Mouse (Mus musculus): ENCODE measurements around the gene Gramd1c. TPM values are rescaled to one million over a fixed set of nuclear protein-coding genes. Genes with fewer than 3 reads are reported as not detected.

Gene Gramd1c
- polyA plus RNA-seq, 1 experiment from 2014 or later, result 0.23 TPM

DNA sequence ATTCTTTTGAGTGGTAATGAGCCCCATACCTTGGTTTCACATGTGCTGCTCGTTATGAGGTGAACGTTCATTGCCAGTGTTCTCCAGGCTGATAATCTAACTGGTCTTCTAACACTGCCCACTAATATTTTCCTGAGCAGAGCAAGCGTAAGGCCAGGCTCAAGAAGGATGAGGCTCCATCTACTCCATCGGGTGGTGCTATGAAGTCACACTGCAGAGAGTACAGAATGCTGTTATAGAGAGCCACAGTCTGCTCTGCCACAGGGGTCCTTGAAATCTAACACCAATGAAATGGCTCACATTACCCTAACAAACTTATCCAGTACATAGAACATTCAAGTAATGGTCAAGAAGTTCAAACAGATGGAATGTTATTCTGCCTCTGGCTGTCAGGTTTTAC is 105.1 kb downstream of the Gramd1c start:
- no peaks in the 10 kb centered on the region for H3K79me2 ChIP-seq (ENCODE audit: inconsistent target)
- no peak overlapping the region for H3K4me3 ChIP-seq (ENCODE audit: inconsistent target)
- no peaks in the 10 kb centered on the region; the same call in 1 of the 2 replicates for H3K36me3 ChIP-seq (ENCODE audit: inconsistent target)
- H3K27ac ChIP-seq, result no peak overlapping the region
- 96% methylated on average over 4 of the region's 4 CpGs for WGBS (ENCODE audit: missing documents)

DNA sequence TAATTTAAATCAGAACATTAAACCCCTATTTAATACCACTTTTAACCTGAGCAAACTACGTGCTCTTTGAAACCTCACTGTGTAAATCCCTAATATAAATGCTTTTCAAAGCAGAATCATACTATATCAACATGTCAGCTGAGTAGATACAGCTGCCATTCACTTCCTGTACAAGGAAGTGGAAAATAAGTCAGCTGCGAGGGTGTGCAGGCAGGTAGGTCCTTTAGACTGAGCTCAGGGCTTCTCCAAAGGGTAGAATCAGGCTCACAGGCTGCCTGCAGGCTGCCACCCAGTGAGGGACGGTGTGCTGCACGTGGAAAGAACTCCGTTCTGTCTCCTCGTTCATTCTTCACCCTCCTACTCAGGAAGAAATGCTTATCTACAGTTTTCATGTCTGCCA is 108.2 kb downstream of the Gramd1c start:
- no peaks in the 10 kb centered on the region for H3K79me2 ChIP-seq (ENCODE audit: inconsistent target)
- no peak overlapping the region for H3K4me3 ChIP-seq (ENCODE audit: inconsistent target)
- no peak overlapping the region for H3K27ac ChIP-seq
- no peaks in the 10 kb centered on the region; the same call in 1 of the 2 replicates for H3K36me3 ChIP-seq (ENCODE audit: inconsistent target)
- WGBS (ENCODE audit: missing documents), result 65% methylated on average over 6 of the region's 6 CpGs

DNA sequence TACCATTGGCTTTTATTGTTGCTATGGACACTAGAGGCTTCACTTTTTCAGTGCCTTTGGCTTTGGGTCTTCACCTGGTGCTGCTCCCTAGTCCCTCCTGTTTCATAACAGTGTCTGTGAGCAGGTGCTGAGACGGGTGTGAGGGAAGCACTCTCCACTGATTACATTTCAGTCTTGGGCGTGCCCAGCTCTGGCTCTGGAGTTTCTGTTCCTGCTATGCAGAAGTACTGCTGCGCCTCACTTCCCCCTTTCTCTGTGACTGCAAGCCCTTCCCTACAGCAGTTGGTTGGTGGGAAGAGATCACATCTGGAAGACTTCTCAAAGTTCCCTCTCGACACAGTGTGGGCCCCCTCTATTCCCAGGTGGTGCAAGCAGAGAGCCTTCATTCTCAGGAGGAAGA is 111.6 kb downstream of the Gramd1c start:
- no peak overlapping the region for H3K27ac ChIP-seq
- WGBS (ENCODE audit: missing documents), result 0% methylated on average over 4 of the region's 4 CpGs
- no peak overlapping the region for H3K4me3 ChIP-seq (ENCODE audit: inconsistent target)
- H3K79me2 ChIP-seq (ENCODE audit: inconsistent target), result no peaks in the 10 kb centered on the region
- H3K36me3 ChIP-seq (ENCODE audit: inconsistent target), result no peaks in the 10 kb centered on the region

DNA sequence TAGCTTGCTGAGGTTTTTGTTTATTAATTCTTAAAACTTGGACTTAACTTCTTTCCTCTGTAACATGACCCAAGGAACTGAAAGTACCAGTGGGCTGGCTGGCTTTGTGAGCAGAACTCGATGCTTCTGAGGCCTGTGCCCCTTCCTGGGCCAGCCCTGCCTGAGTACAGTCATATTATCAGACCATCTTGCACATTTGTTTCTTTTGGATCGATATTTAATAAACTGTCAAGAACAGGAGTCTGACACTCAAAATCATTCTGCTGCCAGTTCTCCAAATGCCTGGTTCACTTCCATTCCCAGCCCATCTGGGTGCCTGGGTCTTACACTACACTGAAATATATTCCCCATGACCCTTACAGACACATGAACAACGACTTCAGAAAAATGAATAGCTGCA is 117.3 kb downstream of the Gramd1c start:
- no peaks in the 10 kb centered on the region for H3K79me2 ChIP-seq (ENCODE audit: inconsistent target)

DNA sequence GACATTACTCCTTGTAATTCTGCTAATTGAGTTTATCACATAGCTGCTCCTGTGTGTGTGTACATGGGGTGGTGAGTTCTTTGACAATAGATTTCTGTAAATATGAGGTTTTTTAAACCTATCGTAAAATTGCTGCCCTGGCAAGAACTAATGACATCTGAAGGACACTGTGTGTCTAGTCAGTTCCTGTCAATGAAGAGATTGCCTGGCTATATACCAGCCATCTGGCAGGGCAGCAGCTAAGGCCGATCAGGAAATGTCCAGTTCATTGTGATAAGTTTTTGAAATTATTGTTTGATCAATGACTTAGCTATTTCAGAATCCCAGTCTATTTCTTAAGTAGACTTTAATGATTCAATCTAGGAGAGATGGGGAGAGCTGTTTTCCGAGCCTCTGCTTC is 117.8 kb downstream of the Gramd1c start:
- Histone ChIP-seq H3K27ac (no peak overlapping the region), H3K4me3 (ENCODE audit: inconsistent target) (no peak overlapping the region), H3K36me3 (ENCODE audit: inconsistent target) (no peaks in the 10 kb centered on the region), H3K79me2 (ENCODE audit: inconsistent target) (no peaks in the 10 kb centered on the region)
- 87% methylated on average over 3 of the region's 3 CpGs for WGBS (ENCODE audit: missing documents)

More for the DNA sequence above, 117.3 kb downstream of the Gramd1c start:
- Histone ChIP-seq H3K4me3 (ENCODE audit: inconsistent target) (no peak overlapping the region), H3K36me3 (ENCODE audit: inconsistent target) (no peaks in the 10 kb centered on the region), H3K27ac (no peak overlapping the region)
- WGBS (ENCODE audit: missing documents), result 78% methylated on average over 3 of the region's 3 CpGs

DNA sequence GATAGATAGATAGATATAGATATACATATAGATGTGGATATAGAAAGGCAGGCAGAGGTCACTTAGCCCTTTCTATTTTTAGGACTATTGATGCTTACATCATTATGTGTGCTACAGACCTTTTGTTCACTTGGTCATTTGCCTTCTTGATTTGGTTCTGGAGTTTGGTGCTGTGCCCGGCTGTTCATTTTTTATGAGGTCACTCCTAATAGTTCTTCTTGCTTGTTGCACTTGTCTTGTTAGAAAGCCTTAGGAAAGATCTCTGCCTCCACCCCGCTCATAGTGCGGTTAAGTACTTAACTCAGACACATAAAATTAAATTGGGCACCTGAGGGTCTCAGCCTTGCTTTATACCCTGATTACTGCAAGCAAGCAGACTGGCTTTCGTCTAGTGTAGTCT is 122.3 kb downstream of the Gramd1c start:
- Histone ChIP-seq H3K36me3 (ENCODE audit: inconsistent target) (no peaks in the 10 kb centered on the region), H3K79me2 (ENCODE audit: inconsistent target) (no peaks in the 10 kb centered on the region), H3K4me3 (ENCODE audit: inconsistent target) (no peak overlapping the region), H3K27ac (no peak overlapping the region)
- WGBS (ENCODE audit: missing documents), result 92% methylated on average over 4 of the region's 4 CpGs

DNA sequence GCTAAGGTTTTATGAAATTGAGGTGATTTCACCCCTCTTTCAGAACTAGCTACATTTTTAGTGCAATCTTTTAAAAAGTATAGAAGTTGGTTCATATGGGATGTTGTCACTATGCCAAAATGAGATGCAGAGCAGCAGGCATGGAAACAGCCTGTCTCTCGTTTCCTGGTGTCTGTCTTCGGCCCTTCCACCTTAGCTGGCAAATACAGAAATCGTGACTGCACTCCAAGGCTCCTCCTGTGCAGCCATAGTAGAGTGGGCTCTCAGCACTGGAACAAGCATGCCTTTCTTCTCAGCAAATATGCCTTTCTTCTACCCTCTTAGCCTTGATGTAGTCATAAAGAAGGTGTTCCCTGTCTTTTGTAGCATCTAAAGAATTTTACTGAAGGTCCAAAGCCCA is 127.3 kb downstream of the Gramd1c start:
- WGBS (ENCODE audit: missing documents), result 98% methylated on average over 3 of the region's 3 CpGs
- no peaks in the 10 kb centered on the region for H3K79me2 ChIP-seq (ENCODE audit: inconsistent target)
- no peak overlapping the region for H3K27ac ChIP-seq
- H3K36me3 ChIP-seq (ENCODE audit: inconsistent target), result no peaks in the 10 kb centered on the region
- H3K4me3 ChIP-seq (ENCODE audit: inconsistent target), result no peak overlapping the region

DNA sequence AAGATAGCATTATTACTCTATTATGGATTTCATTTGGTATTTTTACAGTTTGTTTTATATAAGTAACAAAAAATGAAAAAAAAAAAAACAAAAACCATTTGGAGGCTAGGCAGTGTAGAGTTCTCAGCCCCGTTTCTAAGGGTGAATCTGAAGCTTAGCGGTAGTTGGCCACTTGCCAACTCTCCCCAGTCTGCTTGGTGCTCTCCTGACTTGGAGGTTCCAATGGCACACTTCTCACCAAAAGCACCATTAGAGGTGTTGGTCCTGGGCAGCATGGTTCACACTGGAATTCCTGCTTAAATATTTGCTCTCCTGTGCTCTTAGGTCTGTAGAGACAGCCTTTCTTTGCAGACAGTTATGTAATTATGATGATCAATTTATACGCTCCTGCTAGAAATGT is 127.8 kb downstream of the Gramd1c start:
- no peaks in the 10 kb centered on the region for H3K36me3 ChIP-seq (ENCODE audit: inconsistent target)

DNA sequence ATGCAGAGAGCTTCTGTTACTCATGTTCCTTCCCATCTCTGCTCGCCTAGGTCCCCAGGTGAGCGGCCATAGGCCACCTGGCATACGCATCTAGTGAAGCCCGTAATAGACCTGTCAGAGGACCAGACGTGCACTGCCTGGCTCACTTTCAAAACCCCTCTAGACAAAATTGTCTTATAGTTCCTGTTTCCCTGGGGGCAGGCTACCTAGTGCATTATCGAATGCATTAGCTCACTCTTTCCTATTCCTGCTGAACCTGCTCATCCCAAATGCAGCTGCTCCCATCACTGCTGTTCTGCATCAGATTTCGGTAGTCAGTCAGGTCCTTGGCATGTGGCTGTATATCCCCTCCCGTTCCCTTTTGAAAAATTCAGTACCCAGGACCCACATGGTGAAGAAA is 128.3 kb downstream of the Gramd1c start:
- 97% methylated on average over 8 of the region's 8 CpGs for WGBS (ENCODE audit: missing documents)
- Histone ChIP-seq H3K27ac (no peak overlapping the region), H3K36me3 (ENCODE audit: inconsistent target) (no peaks in the 10 kb centered on the region), H3K79me2 (ENCODE audit: inconsistent target) (no peaks in the 10 kb centered on the region), H3K4me3 (ENCODE audit: inconsistent target) (no peak overlapping the region)

More for the DNA sequence above, 127.8 kb downstream of the Gramd1c start:
- no peaks in the 10 kb centered on the region for H3K79me2 ChIP-seq (ENCODE audit: inconsistent target)
- H3K4me3 ChIP-seq (ENCODE audit: inconsistent target), result no peak overlapping the region
- WGBS (ENCODE audit: missing documents), result 90% methylated on average over 3 of the region's 3 CpGs
- no peak overlapping the region for H3K27ac ChIP-seq

DNA sequence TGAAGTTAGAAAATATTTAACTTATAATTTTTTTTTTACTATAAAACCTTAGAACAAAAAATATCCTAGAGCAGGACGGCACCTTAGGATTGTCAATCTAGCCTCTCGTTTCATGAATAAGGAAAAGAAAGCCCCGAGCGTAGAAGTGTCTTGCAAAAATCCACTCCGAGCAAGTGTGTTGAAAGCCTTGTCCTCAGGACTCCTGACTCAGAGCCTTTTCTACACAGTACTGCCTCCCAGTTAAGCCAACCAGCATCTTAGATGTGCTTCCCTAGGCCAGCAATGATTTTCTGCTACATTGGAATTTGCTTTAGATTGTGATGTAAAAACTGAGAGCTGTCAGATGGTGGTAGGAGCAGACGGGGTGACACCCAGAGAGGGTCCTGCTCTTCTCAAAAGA is 130.1 kb downstream of the Gramd1c start:
- H3K79me2 ChIP-seq (ENCODE audit: inconsistent target), result no peaks in the 10 kb centered on the region
- H3K4me3 ChIP-seq (ENCODE audit: inconsistent target), result no peak overlapping the region
- no peaks in the 10 kb centered on the region for H3K36me3 ChIP-seq (ENCODE audit: inconsistent target)
- WGBS (ENCODE audit: missing documents), result 91% methylated on average over 5 of the region's 6 CpGs
- H3K27ac ChIP-seq, result no peak overlapping the region

DNA sequence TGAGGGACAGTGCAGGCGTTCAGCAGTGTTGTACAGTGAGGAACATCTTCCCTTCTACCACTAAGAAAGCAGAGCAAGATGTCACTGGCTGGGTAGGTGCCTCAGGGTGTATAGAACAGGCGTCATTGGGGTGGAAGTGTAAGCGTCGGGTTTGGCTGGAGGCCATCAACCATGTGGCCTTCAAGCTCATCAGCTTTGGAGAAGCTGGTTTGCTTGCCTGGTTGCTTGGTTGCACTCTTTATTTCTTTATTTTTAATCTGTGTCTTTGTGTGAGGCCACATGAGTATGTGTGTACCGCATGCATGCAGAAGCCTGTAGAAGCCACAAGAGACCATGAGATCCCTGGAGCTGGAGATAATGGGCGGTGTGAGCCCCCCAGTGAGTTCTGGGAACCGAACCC is 130.8 kb downstream of the Gramd1c start:
- 92% methylated on average over 7 of the region's 7 CpGs for WGBS (ENCODE audit: missing documents)
- Histone ChIP-seq H3K36me3 (ENCODE audit: inconsistent target) (no peaks in the 10 kb centered on the region), H3K79me2 (ENCODE audit: inconsistent target) (no peaks in the 10 kb centered on the region), H3K4me3 (ENCODE audit: inconsistent target) (no peak overlapping the region), H3K27ac (no peak overlapping the region)

DNA sequence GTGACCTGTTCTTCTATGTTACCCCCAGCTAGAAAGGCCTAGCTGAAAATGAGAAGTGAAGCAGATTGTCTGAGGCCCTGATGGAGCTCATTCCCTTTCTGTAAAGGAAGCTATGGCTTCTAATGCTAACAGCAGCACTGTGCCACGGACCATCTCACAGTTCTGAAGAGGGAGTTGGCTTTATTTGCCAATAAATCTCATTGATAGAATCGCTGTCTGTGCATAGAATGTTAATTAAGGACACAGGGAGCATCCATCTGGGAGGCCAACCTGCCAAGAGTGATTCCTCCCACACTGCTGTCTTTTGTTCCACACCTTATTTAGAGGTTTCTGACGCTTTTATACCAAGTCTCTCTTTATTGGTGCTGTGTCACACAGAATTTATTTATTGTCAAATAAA is 131.6 kb downstream of the Gramd1c start:
- H3K4me3 ChIP-seq (ENCODE audit: inconsistent target), result no peak overlapping the region
- WGBS (ENCODE audit: missing documents), result 95% methylated on average over 3 of the region's 3 CpGs
- H3K79me2 ChIP-seq (ENCODE audit: inconsistent target), result no peaks in the 10 kb centered on the region
- no peak overlapping the region for H3K27ac ChIP-seq
- H3K36me3 ChIP-seq (ENCODE audit: inconsistent target), result no peaks in the 10 kb centered on the region

DNA sequence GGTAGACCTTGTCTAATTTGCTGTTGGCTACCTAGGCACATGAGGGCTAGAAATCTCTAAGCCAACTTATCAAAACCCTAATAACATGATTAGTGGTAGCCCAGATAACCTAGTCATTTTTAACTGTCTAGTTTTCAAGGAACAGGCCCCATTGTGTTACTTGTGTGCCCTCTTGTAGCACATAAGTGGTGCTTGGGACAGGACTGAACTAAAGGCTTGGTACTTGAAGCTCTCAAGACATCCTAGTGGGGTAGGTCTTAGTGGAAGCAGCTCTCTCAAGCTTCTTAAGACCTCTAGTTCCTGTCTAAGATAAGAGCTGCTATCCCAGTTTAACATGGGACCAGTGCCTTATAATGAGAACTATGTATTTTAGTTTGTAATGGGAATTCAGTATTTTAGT is 132.6 kb downstream of the Gramd1c start:
- no peak overlapping the region for H3K27ac ChIP-seq
- no peak overlapping the region for H3K4me3 ChIP-seq (ENCODE audit: inconsistent target)
- H3K79me2 ChIP-seq (ENCODE audit: inconsistent target), result no peaks in the 10 kb centered on the region

More for the DNA sequence above, 132.6 kb downstream of the Gramd1c start:
- no peaks in the 10 kb centered on the region for H3K36me3 ChIP-seq (ENCODE audit: inconsistent target)

Other genes starting within 250 kb of the Gramd1c start
- 4.4 to 6.5 TPM (median 5.6 TPM) in 3 replicates for gene Ccdc191, start 173.5 kb downstream of the Gramd1c start, polyA plus RNA-seq (2018)
- gene Qtrt2, start 136.5 kb downstream of the Gramd1c start, polyA plus RNA-seq (2018), result 4.1 to 6.9 TPM (median 5.7 TPM) in 3 replicates
- gene Zdhhc23, start 83.6 kb downstream of the Gramd1c start, polyA plus RNA-seq (2018), result 0.25 to 0.60 TPM (median 0.47 TPM) in 3 replicates
- 331 to 394 TPM (median 358 TPM) in 3 replicates for gene Atp6v1a, start 76.4 kb upstream of the Gramd1c start, polyA plus RNA-seq (2018)
- 75.9 to 167 TPM (median 101 TPM) in 3 replicates for gene Naa50, start 76.5 kb upstream of the Gramd1c start, polyA plus RNA-seq (2018)
- 5.9 to 6.7 TPM (median 6.2 TPM) in 3 replicates for gene Usf3, start 109.9 kb upstream of the Gramd1c start, polyA plus RNA-seq (2018)

Measured in macrophage (primary cell).